Mouse (Mus musculus) frontal cortex, postnatal 14 days (tissue): ENCODE results near the gene Msgn1.
A peak's percentile ranks its signal among the peaks of the same experiment; 100 is the strongest.

Source experiments
- DNase-seq, 2 experiments: peaks; one replicate each; pipeline ENCODE4 v3.0.0; 2022; ENCODE audit warnings: low spot score in 2 of 2

Gene Msgn1

GRCm38 (mm10) chr12:11198551-11198950 lies 10.2 kb downstream of the Msgn1 start:
- DNase-seq, result no peak

GRCm38 (mm10) chr12:11198026-11198425 lies 10.7 kb downstream of the Msgn1 start:
- DNase-seq, result no peak

GRCm38 (mm10) chr12:11196830-11197229 lies 11.9 kb downstream of the Msgn1 start:
- DNase-seq, result no peak

GRCm38 (mm10) chr12:11196142-11196597 lies 12.6 kb downstream of the Msgn1 start:
- DNase-seq, result peak; percentile 29 to 65

- no peak for DNase-seq
Observed at GRCm38 (mm10) chr12:11195031-11195430, 13.7 kb downstream of the Msgn1 start.

DNA sequence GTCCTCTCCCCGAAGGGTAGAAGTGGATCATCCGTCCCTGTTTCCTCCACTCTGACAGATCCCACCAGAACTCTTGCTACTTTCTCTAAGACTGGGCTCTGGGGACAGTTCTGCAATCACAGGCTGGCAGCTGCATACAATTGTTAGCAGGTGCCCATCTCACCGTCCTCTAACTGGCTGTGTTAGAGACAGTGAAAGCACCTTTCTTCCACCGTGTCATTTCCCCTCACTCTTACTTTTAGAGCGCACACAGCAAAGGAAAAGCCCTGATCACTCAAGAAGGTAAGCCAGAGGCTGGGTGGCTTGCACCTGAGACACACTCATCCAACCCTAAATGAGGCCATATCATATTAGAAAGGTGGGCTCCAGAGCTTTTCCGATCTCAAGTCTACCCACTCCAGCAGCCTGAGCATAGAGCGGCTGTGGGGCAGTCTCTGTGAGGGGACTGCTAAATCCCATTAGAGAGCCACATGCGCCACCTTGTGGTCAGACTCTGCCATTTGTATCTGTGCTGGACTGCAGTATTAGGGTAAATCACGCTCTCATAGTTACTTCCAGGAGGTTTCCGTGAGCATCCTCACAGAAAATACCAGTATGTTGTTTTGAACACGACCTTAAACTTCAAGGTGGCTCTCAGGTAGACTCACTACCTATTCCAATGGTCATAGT lies 30.2 kb downstream of the Msgn1 start:
- peak; percentile 71 to 91 for DNase-seq

GRCm38 (mm10) chr12:11177408-11178394 lies 31.1 kb downstream of the Msgn1 start:
- no peak for DNase-seq

DNA sequence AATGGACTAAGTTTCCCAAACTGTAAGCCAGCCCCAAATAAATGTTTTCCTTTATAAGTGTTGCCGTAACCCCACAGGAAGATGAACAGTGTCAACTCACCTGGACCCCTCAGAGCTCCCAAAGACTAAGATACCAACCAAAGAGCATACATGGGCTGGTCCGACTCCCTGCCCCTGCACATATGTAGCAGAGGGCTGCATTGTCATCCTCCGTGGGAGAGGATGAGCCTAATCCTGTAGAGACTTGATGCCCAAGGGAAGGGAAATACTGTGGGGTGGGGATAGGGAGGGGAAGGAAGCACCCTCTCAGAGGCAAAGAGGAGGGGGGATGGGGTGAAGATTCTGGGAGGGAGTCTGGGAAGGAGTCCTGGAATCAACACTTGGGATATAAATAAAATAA lies 50.1 kb downstream of the Msgn1 start:
- no peak for DNase-seq
